Mouse (Mus musculus): ENCODE results near the gene Pcca. TPM values are rescaled to one million over a fixed set of nuclear protein-coding genes. Genes with fewer than 3 reads are reported as not detected.
A peak's percentile ranks its signal among the peaks of the same experiment; 100 is the strongest.

Gene Pcca
- polyA plus RNA-seq, 1 experiment from 2014 or later: 32.8 TPM

GRCm38 (mm10) chr14:122675661-122676060 is 141.5 kb downstream of the Pcca start:
- Histone ChIP-seq H3K4me1 (no peaks in the 10 kb centered on the region), H3K9me3 (no peaks in the 10 kb centered on the region), H3K36me3 (no peaks in the 10 kb centered on the region), H3K4me2 (no peak overlapping the region), H3K27ac (no peak overlapping the region), H3K27me3 (no peaks in the 10 kb centered on the region), H3K9ac (no peak overlapping the region), H3K4me3 (no peak overlapping the region)
- no peak for ATAC-seq (ENCODE audit: insufficient number of reproducible peaks, insufficient read depth, low FRiP score, low TSS enrichment, low read depth)
- 85% methylated on average over 3 of the region's 3 CpGs for WGBS

GRCm38 (mm10) chr14:122683645-122684044 is 149.5 kb downstream of the Pcca start:
- WGBS: 81% methylated on average over 1 of the region's 1 CpGs
- no peak for ATAC-seq (ENCODE audit: insufficient number of reproducible peaks, insufficient read depth, low FRiP score, low TSS enrichment, low read depth)

GRCm38 (mm10) chr14:122684250-122684649 is 150.1 kb downstream of the Pcca start:
- Histone ChIP-seq H3K4me1 (peaks cover 9% of the 10 kb centered on the region), H3K4me2 (no peak overlapping the region), H3K9ac (no peak overlapping the region), H3K27ac (no peak overlapping the region), H3K4me3 (no peak overlapping the region), H3K9me3 (no peaks in the 10 kb centered on the region), H3K36me3 (no peaks in the 10 kb centered on the region), H3K27me3 (no peaks in the 10 kb centered on the region)
- no peak for ATAC-seq (ENCODE audit: insufficient number of reproducible peaks, insufficient read depth, low FRiP score, low TSS enrichment, low read depth)
- 76% methylated on average over 4 of the region's 4 CpGs for WGBS

More at GRCm38 (mm10) chr14:122683645-122684044, 149.5 kb downstream of the Pcca start:
- Histone ChIP-seq H3K27me3 (no peaks in the 10 kb centered on the region), H3K4me3 (no peak overlapping the region), H3K9ac (no peak overlapping the region), H3K4me2 (no peak overlapping the region), H3K9me3 (no peaks in the 10 kb centered on the region), H3K4me1 (0 out of 2 replicates have a peak, but pooled peaks cover 4% of the 10 kb centered on the region), H3K36me3 (no peaks in the 10 kb centered on the region), H3K27ac (no peak overlapping the region)

- no peak for ATAC-seq (ENCODE audit: insufficient number of reproducible peaks, insufficient read depth, low FRiP score, low TSS enrichment, low read depth)
- WGBS: 40% methylated on average over 2 of the region's 2 CpGs
- peaks cover 14% of the 10 kb centered on the region for H3K4me1 ChIP-seq
These were observed 150.7 kb downstream of the Pcca start for GRCm38 (mm10) chr14:122684811-122685210.

GRCm38 (mm10) chr14:122687398-122687797 is 153.3 kb downstream of the Pcca start:
- Histone ChIP-seq H3K9me3 (no peaks in the 10 kb centered on the region), H3K4me2 (no peak overlapping the region), H3K27ac (no peak overlapping the region), H3K4me3 (no peak overlapping the region), H3K36me3 (no peaks in the 10 kb centered on the region), H3K4me1 (peaks cover 14% of the 10 kb centered on the region), H3K27me3 (no peaks in the 10 kb centered on the region), H3K9ac (no peak overlapping the region)
- ATAC-seq (ENCODE audit: insufficient number of reproducible peaks, insufficient read depth, low FRiP score, low TSS enrichment, low read depth): no peak
- 74% methylated on average over 7 of the region's 7 CpGs for WGBS

More at GRCm38 (mm10) chr14:122684811-122685210, 150.7 kb downstream of the Pcca start:
- Histone ChIP-seq H3K9ac (no peak overlapping the region), H3K9me3 (no peaks in the 10 kb centered on the region), H3K4me3 (no peak overlapping the region), H3K27ac (no peak overlapping the region), H3K4me2 (no peak overlapping the region), H3K36me3 (no peaks in the 10 kb centered on the region), H3K27me3 (no peaks in the 10 kb centered on the region)

GRCm38 (mm10) chr14:122688378-122688777 is 154.3 kb downstream of the Pcca start:
- Histone ChIP-seq H3K9me3 (no peaks in the 10 kb centered on the region), H3K9ac (no peak overlapping the region), H3K4me3 (no peak overlapping the region), H3K27me3 (no peaks in the 10 kb centered on the region), H3K4me1 (peaks cover 15% of the 10 kb centered on the region), H3K36me3 (no peaks in the 10 kb centered on the region), H3K4me2 (no peak overlapping the region), H3K27ac (no peak overlapping the region)
- WGBS: 69% methylated on average over 4 of the region's 4 CpGs
- no peak for ATAC-seq (ENCODE audit: insufficient number of reproducible peaks, insufficient read depth, low FRiP score, low TSS enrichment, low read depth)

GRCm38 (mm10) chr14:122689136-122689815 is 155.2 kb downstream of the Pcca start:
- H3K4me2 ChIP-seq: no peak overlapping the region
- H3K9me3 ChIP-seq: no peaks in the 10 kb centered on the region
- H3K27me3 ChIP-seq: no peaks in the 10 kb centered on the region
- H3K27ac ChIP-seq: 0 out of 2 replicates have a peak overlapping the region, but pooled peaks have one; percentile 51
- no peak for ATAC-seq (ENCODE audit: insufficient number of reproducible peaks, insufficient read depth, low FRiP score, low TSS enrichment, low read depth)
- no peak overlapping the region for H3K4me3 ChIP-seq
- 47% methylated on average over 17 of the region's 17 CpGs for WGBS
- H3K4me1 ChIP-seq: peaks cover 19% of the 10 kb centered on the region
- H3K36me3 ChIP-seq: no peaks in the 10 kb centered on the region
- H3K9ac ChIP-seq: no peak overlapping the region

- H3K27ac ChIP-seq: no peak overlapping the region
- H3K36me3 ChIP-seq: no peaks in the 10 kb centered on the region
- WGBS: 79% methylated on average over 1 of the region's 1 CpGs
- H3K9ac ChIP-seq: no peak overlapping the region
- no peak overlapping the region for H3K4me3 ChIP-seq
- H3K9me3 ChIP-seq: no peaks in the 10 kb centered on the region
- no peak for ATAC-seq (ENCODE audit: insufficient number of reproducible peaks, insufficient read depth, low FRiP score, low TSS enrichment, low read depth)
- H3K4me1 ChIP-seq: peaks cover 15% of the 10 kb centered on the region
- H3K27me3 ChIP-seq: no peaks in the 10 kb centered on the region
- no peak overlapping the region for H3K4me2 ChIP-seq
These were observed 157.4 kb downstream of the Pcca start for GRCm38 (mm10) chr14:122691555-122691954.

- no peak overlapping the region for H3K4me2 ChIP-seq
- no peaks in the 10 kb centered on the region for H3K9me3 ChIP-seq
- H3K27ac ChIP-seq: no peak overlapping the region
- no peaks in the 10 kb centered on the region for H3K4me1 ChIP-seq
- 0 out of 2 replicates have a peak, but pooled peaks cover 7% of the 10 kb centered on the region for H3K36me3 ChIP-seq
- no peak overlapping the region for H3K4me3 ChIP-seq
- no peak overlapping the region for H3K9ac ChIP-seq
- ATAC-seq (ENCODE audit: insufficient number of reproducible peaks, insufficient read depth, low FRiP score, low TSS enrichment, low read depth): no peak
- whole genome bisulfite sequencing: 79% methylated on average over 1 of the region's 1 CpGs
- H3K27me3 ChIP-seq: no peaks in the 10 kb centered on the region
These were observed 166.2 kb downstream of the Pcca start for GRCm38 (mm10) chr14:122700333-122700732.

- ATAC-seq (ENCODE audit: insufficient number of reproducible peaks, insufficient read depth, low FRiP score, low TSS enrichment, low read depth): no peak
- Histone ChIP-seq H3K4me3 (no peak overlapping the region), H3K36me3 (no peaks in the 10 kb centered on the region), H3K4me2 (no peak overlapping the region), H3K4me1 (no peaks in the 10 kb centered on the region), H3K27ac (no peak overlapping the region), H3K9me3 (no peaks in the 10 kb centered on the region), H3K9ac (no peak overlapping the region), H3K27me3 (no peaks in the 10 kb centered on the region)
- WGBS: 95% methylated on average over 5 of the region's 5 CpGs
These were observed 179.7 kb downstream of the Pcca start for GRCm38 (mm10) chr14:122713793-122714192.

GRCm38 (mm10) chr14:122714911-122715310 is 180.8 kb downstream of the Pcca start:
- ATAC-seq (ENCODE audit: insufficient number of reproducible peaks, insufficient read depth, low FRiP score, low TSS enrichment, low read depth): no peak

GRCm38 (mm10) chr14:122716057-122716456 is 181.9 kb downstream of the Pcca start:
- no peaks in the 10 kb centered on the region for H3K9me3 ChIP-seq
- H3K36me3 ChIP-seq: no peaks in the 10 kb centered on the region
- no peaks in the 10 kb centered on the region for H3K4me1 ChIP-seq
- H3K4me2 ChIP-seq: no peak overlapping the region
- ATAC-seq (ENCODE audit: insufficient number of reproducible peaks, insufficient read depth, low FRiP score, low TSS enrichment, low read depth): no peak
- no peak overlapping the region for H3K4me3 ChIP-seq
- no peaks in the 10 kb centered on the region for H3K27me3 ChIP-seq
- no peak overlapping the region for H3K27ac ChIP-seq
- H3K9ac ChIP-seq: no peak overlapping the region

More at GRCm38 (mm10) chr14:122714911-122715310, 180.8 kb downstream of the Pcca start:
- H3K9me3 ChIP-seq: no peaks in the 10 kb centered on the region
- no peak overlapping the region for H3K4me3 ChIP-seq
- H3K4me1 ChIP-seq: no peaks in the 10 kb centered on the region
- no peaks in the 10 kb centered on the region for H3K36me3 ChIP-seq
- 45% methylated on average over 1 of the region's 1 CpGs for WGBS
- H3K4me2 ChIP-seq: no peak overlapping the region
- H3K9ac ChIP-seq: no peak overlapping the region
- no peak overlapping the region for H3K27ac ChIP-seq
- H3K27me3 ChIP-seq: no peaks in the 10 kb centered on the region

Data from embryonic facial prominence, embryonic 13.5 days (tissue).